Mouse (Mus musculus): Measurements from ENCODE around the gene Fam241a.

DNA sequence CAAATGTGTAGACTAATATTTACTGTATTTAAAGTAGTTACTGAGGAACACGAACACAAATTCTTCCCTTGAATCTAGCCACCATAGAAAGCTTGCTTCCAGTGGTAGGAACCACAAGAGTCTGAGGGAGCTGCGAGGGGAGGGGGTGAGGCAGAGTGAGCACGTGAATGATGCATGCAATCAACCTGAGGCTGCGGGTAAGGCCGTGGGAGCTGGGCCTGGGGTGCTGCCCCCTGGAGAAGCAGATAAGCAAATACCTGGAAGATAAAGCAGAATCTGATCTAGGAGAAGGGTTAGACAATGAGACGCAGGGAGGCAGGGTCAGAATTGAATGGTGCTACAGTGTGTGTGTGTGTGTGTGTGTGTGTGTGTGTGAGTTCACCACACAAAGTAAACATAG, 65.0 kb downstream of the Fam241a start:
- no peak for TF ChIP-seq CTCF (IDR thresholded peaks at IDR 0.05; ENCODE audit: insufficient read depth, low read depth, low read length)
- no peak for TF ChIP-seq POLR2A (IDR thresholded peaks at IDR 0.05; ENCODE audit: insufficient read depth, low read depth, low read length)

Data from olfactory bulb, adult 2 months (tissue).